In genomic region chr1:167425572-167425971, GRCm38 (mm10) we compare ENCODE assay signal across 18 mouse cellular contexts. TPM values are rescaled to one million over a fixed set of nuclear protein-coding genes. Genes with fewer than 3 reads are reported as not detected.
"Had no signal": no experiment of that assay in that cellular context is flagged by ENCODE, and none has a peak within 500 bp of the region (broad histone marks: within the 10 kb centered on the region; RNA-seq: fewer than 3 reads in every experiment).

No protein-coding gene starts in this region.

- H3K27ac ChIP-seq: kidney, embryonic 15.5 days; limb, embryonic 13.5 days; neural tube, embryonic 12.5 days; stomach, postnatal 0 days had no signal

- DNase-seq: kidney, postnatal 14 days; left cerebral cortex, postnatal 4 days; lung, adult 18-20 months; lung, postnatal 36 days; midbrain, embryonic 14.5 days had no signal

- H3K4me2 ChIP-seq: kidney, embryonic 15.5 days; limb, embryonic 13.5 days; liver, embryonic 11.5 days; neural tube, embryonic 12.5 days had no signal

- H3K27me3 ChIP-seq: kidney, embryonic 15.5 days; neural tube, embryonic 12.5 days had no signal

- H3K4me3 ChIP-seq: kidney, embryonic 15.5 days; limb, embryonic 13.5 days; neural tube, embryonic 12.5 days had no signal

- H3K9me3 ChIP-seq: kidney, embryonic 15.5 days; limb, embryonic 13.5 days; neural tube, embryonic 12.5 days had no signal

- H3K4me1 ChIP-seq: kidney, embryonic 15.5 days; neural tube, embryonic 12.5 days had no signal

- H3K9ac ChIP-seq: kidney, embryonic 15.5 days; limb, embryonic 13.5 days; neural tube, embryonic 12.5 days had no signal

- H3K36me3 ChIP-seq: kidney, embryonic 15.5 days; limb, embryonic 13.5 days; neural tube, embryonic 12.5 days had no signal

RNA-seq across cellular contexts. Expression of gene Lrrc52, which starts 41.0 kb away (rescaled TPM):
- total RNA-seq: layer of hippocampus, adult 8-10 months; layer of hippocampus, postnatal 14 days; left cerebral cortex, adult 18-20 months; left cerebral cortex, postnatal 10 days; left cerebral cortex, postnatal 4 days; megakaryocyte progenitor cell, adult 5-6 weeks; monocyte, adult 5-6 weeks; neutrophil, adult 5-6 weeks had no signal
- polyA plus RNA-seq: kidney, embryonic 15.5 days; large intestine, adult 2 months; midbrain, embryonic 14.5 days; neural tube, embryonic 12.5 days; stomach, postnatal 0 days had no signal
